Comparison of ENCODE assay signal across 8 mouse cellular contexts in the genomic region with DNA sequence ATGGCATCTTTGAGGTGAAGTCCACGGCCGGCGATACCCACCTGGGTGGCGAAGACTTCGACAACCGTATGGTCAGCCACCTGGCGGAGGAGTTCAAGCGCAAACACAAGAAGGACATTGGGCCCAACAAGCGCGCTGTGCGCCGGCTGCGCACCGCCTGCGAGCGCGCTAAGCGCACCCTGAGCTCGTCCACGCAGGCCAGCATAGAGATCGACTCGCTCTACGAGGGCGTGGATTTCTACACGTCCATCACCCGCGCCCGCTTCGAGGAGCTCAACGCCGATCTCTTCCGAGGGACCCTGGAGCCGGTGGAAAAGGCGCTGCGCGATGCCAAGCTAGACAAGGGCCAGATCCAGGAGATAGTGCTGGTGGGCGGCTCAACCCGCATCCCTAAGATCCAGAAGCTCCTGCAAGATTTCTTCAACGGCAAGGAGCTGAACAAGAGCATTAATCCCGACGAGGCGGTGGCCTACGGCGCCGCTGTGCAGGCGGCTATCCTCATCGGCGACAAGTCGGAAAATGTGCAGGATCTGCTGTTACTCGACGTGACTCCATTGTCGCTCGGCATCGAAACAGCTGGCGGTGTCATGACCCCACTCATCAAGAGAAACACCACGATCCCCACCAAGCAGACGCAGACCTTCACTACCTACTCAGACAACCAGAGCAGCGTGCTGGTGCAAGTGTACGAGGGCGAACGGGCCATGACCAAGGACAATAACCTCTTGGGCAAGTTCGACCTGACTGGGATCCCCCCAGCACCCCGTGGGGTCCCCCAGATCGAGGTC. TPM values are rescaled to one million over a fixed set of nuclear protein-coding genes. Genes with fewer than 3 reads are reported as not detected.
DNase-seq lines count a peak whose midpoint lies in the region; ATAC-seq and TF ChIP-seq lines count a peak whose summit lies in the region.

No protein-coding gene starts in this region.

- no peak overlapping the region for H3K9ac ChIP-seq in forebrain, embryonic 15.5 days (replicated peaks)
- H3K9ac ChIP-seq in hindbrain, postnatal 0 days (replicated peaks; ENCODE audit: low read length): no peak overlapping the region
- H3K9ac ChIP-seq in midbrain, embryonic 16.5 days (ENCODE audit: low read depth, low read length): no peak overlapping the region
- H3K9ac ChIP-seq in stomach, embryonic 14.5 days (replicated peaks; ENCODE audit: low read depth, low read length): no peak overlapping the region

- peaks cover 46% of the 10 kb centered on the region for H3K27me3 ChIP-seq in forebrain, embryonic 15.5 days
- H3K27me3 ChIP-seq in hindbrain, postnatal 0 days (ENCODE audit: insufficient read depth, low read length): peaks cover 32% of the 10 kb centered on the region
- peaks cover 27% of the 10 kb centered on the region for H3K27me3 ChIP-seq in midbrain, embryonic 16.5 days (ENCODE audit: control insufficient read depth, insufficient read depth, low read depth, low read length)
- peaks cover 19% of the 10 kb centered on the region for H3K27me3 ChIP-seq in stomach, embryonic 14.5 days (ENCODE audit: control insufficient read depth, insufficient read depth, low read length)

- peak overlapping the region; percentile 75 for H3K4me2 ChIP-seq in forebrain, embryonic 15.5 days (replicated peaks)
- peak overlapping the region; percentile 80 for H3K4me2 ChIP-seq in hindbrain, postnatal 0 days (ENCODE audit: low read depth, low read length)
- H3K4me2 ChIP-seq in midbrain, embryonic 16.5 days (ENCODE audit: low read length): peak overlapping the region; percentile 74
- peak overlapping the region; percentile 95 for H3K4me2 ChIP-seq in stomach, embryonic 14.5 days (replicated peaks; ENCODE audit: low read depth, low read length)

- H3K4me3 ChIP-seq in forebrain, embryonic 15.5 days: peak overlapping the region; percentile 71
- peak overlapping the region; percentile 73 for H3K4me3 ChIP-seq in hindbrain, postnatal 0 days (ENCODE audit: low read length)
- H3K4me3 ChIP-seq in midbrain, embryonic 16.5 days (ENCODE audit: low read depth, low read length): peak overlapping the region; percentile 50
- peak overlapping the region; percentile 46 for H3K4me3 ChIP-seq in stomach, embryonic 14.5 days (ENCODE audit: low read depth, low read length)

- H3K4me1 ChIP-seq in forebrain, embryonic 15.5 days: peaks cover 27% of the 10 kb centered on the region
- peaks cover 8% of the 10 kb centered on the region; the same call in 1 of the 2 replicates for H3K4me1 ChIP-seq in hindbrain, postnatal 0 days (ENCODE audit: insufficient read depth, low read length)
- H3K4me1 ChIP-seq in midbrain, embryonic 16.5 days (ENCODE audit: control insufficient read depth, insufficient read depth, low read length): peaks cover 4% of the 10 kb centered on the region; the same call in 1 of the 2 replicates
- peaks cover 12% of the 10 kb centered on the region; the same call in 1 of the 2 replicates for H3K4me1 ChIP-seq in stomach, embryonic 14.5 days (ENCODE audit: control insufficient read depth, insufficient read depth, low read length)

- intact Hi-C loops in left cerebral cortex, postnatal 4 days (cut with DNase I): loop anchor here (10.0 kb wide), 1 partner anchor 189 kb away; no protein-coding TSS in a partner anchor

- no peak for ATAC-seq in forebrain, embryonic 15.5 days (replicated peaks)
- no peak for ATAC-seq in hindbrain, postnatal 0 days
- no peak for ATAC-seq in midbrain, embryonic 16.5 days
- ATAC-seq in stomach, embryonic 14.5 days (ENCODE audit: insufficient number of reproducible peaks, insufficient read depth, low FRiP score, low read depth): no peak
- no peak for ATAC-seq in erythroid progenitor cell, adult 5-6 weeks (replicated peaks; ENCODE audit: low FRiP score, poor library complexity, severe bottlenecking)

- no peaks in the 10 kb centered on the region for H3K9me3 ChIP-seq in forebrain, embryonic 15.5 days
- H3K9me3 ChIP-seq in hindbrain, postnatal 0 days (ENCODE audit: low read length): no peaks in the 10 kb centered on the region
- H3K9me3 ChIP-seq in midbrain, embryonic 16.5 days (replicated peaks; ENCODE audit: control insufficient read depth, low read length, poor library complexity, severe bottlenecking): no peaks in the 10 kb centered on the region
- no peaks in the 10 kb centered on the region for H3K9me3 ChIP-seq in stomach, embryonic 14.5 days (ENCODE audit: control insufficient read depth, low read depth, low read length)

- 3% methylated on average over 64 of the region's 64 CpGs for WGBS in forebrain, embryonic 15.5 days
- WGBS in hindbrain, postnatal 0 days: 3% methylated on average over 64 of the region's 64 CpGs
- 2% methylated on average over 64 of the region's 64 CpGs for WGBS in midbrain, embryonic 16.5 days
- WGBS in stomach, embryonic 14.5 days: 4% methylated on average over 64 of the region's 64 CpGs

- no peak overlapping the region for H3K27ac ChIP-seq in forebrain, embryonic 15.5 days (replicated peaks)
- H3K27ac ChIP-seq in hindbrain, postnatal 0 days: no peak overlapping the region
- no peak overlapping the region for H3K27ac ChIP-seq in midbrain, embryonic 16.5 days (ENCODE audit: low read length)
- no peak overlapping the region for H3K27ac ChIP-seq in stomach, embryonic 14.5 days (ENCODE audit: low read length)

- peak; percentile 49 for DNase-seq in R1 (ENCODE audit: low read depth, low spot score)
- peak; percentile 60 for DNase-seq in brain, adult 2 months (ENCODE audit: low read depth, low spot score)
- DNase-seq in hindbrain, postnatal 0 days (ENCODE audit: low spot score): peak; percentile 35
- peak; percentile 25 for DNase-seq in left cerebral cortex, postnatal 4 days

- no peaks in the 10 kb centered on the region for H3K36me3 ChIP-seq in forebrain, embryonic 15.5 days
- no peaks in the 10 kb centered on the region for H3K36me3 ChIP-seq in hindbrain, postnatal 0 days (ENCODE audit: insufficient read depth, low read length)
- H3K36me3 ChIP-seq in midbrain, embryonic 16.5 days (ENCODE audit: control insufficient read depth, insufficient read depth, low read length): no peaks in the 10 kb centered on the region
- no peaks in the 10 kb centered on the region for H3K36me3 ChIP-seq in stomach, embryonic 14.5 days (ENCODE audit: control insufficient read depth, insufficient read depth, low read length)

- TF ChIP-seq CTCF in hindbrain, postnatal 0 days (IDR thresholded peaks at IDR 0.05; ENCODE audit: low read depth): no peak

RNA-seq across cellular contexts. Expression of a gene that starts 1.4 kb away (rescaled TPM):
- 4.5 and 5.7 TPM in 2 replicates for polyA plus RNA-seq in forebrain, embryonic 15.5 days (2015; fragmentation: Nextera tagmentation; extraction: Ambion mirVana)
- 9.6 and 17.2 TPM in 2 replicates for total RNA-seq in hindbrain, postnatal 0 days (2014; rRNA removed)
- polyA plus RNA-seq in hindbrain, postnatal 0 days (2015; fragmentation: Nextera tagmentation; extraction: Ambion mirVana): 11.1 and 13.8 TPM in 2 replicates
- total RNA-seq in left cerebral cortex, postnatal 4 days (2021): 10 to 100 TPM in 1 of 2 experiments, 1 to 10 TPM in 1; 10.0 to 11.3 TPM
- polyA plus RNA-seq in midbrain, embryonic 16.5 days (2015; fragmentation: Nextera tagmentation; extraction: Ambion mirVana): 6.2 and 7.6 TPM in 2 replicates
- polyA plus RNA-seq in stomach, embryonic 14.5 days (2014; fragmentation: Nextera tagmentation; extraction: Ambion mirVana): 9.5 and 9.9 TPM in 2 replicates
- 1.7 TPM in 1 of 2 replicates, not detected in the other for total RNA-seq in erythroid progenitor cell, adult 5-6 weeks (2015; ENCODE audit: low replicate concordance)
- total RNA-seq in erythroid progenitor cell, adult 5-6 weeks (2017; ENCODE audit: low replicate concordance): 3.2 and 3.3 TPM in 2 replicates

RNA-seq across cellular contexts. Expression of a gene that starts 12.0 kb away (rescaled TPM):
- 1.2 TPM in 2 replicates for polyA plus RNA-seq in forebrain, embryonic 15.5 days (2015; fragmentation: Nextera tagmentation; extraction: Ambion mirVana)
- total RNA-seq in hindbrain, postnatal 0 days (2014; rRNA removed): 0.25 and 0.52 TPM in 2 replicates
- 2.7 and 2.8 TPM in 2 replicates for polyA plus RNA-seq in hindbrain, postnatal 0 days (2015; fragmentation: Nextera tagmentation; extraction: Ambion mirVana)
- under 1 TPM; 0.48 to 0.88 TPM for total RNA-seq in left cerebral cortex, postnatal 4 days (2021)
- 1.3 and 1.9 TPM in 2 replicates for polyA plus RNA-seq in midbrain, embryonic 16.5 days (2015; fragmentation: Nextera tagmentation; extraction: Ambion mirVana)
- polyA plus RNA-seq in stomach, embryonic 14.5 days (2014; fragmentation: Nextera tagmentation; extraction: Ambion mirVana): 3.2 and 4.0 TPM in 2 replicates
- total RNA-seq in erythroid progenitor cell, adult 5-6 weeks (2015; ENCODE audit: low replicate concordance): not detected in 2 replicates
- not detected in 2 replicates for total RNA-seq in erythroid progenitor cell, adult 5-6 weeks (2017; ENCODE audit: low replicate concordance)

RNA-seq across cellular contexts. Expression of a gene that starts 35.3 kb away (rescaled TPM):
- 4.5 TPM in 2 replicates for polyA plus RNA-seq in forebrain, embryonic 15.5 days (2015; fragmentation: Nextera tagmentation; extraction: Ambion mirVana)
- 3.3 and 3.6 TPM in 2 replicates for total RNA-seq in hindbrain, postnatal 0 days (2014; rRNA removed)
- polyA plus RNA-seq in hindbrain, postnatal 0 days (2015; fragmentation: Nextera tagmentation; extraction: Ambion mirVana): 3.0 and 3.1 TPM in 2 replicates
- total RNA-seq in left cerebral cortex, postnatal 4 days (2021): 1 to 10 TPM; 3.7 to 4.6 TPM
- 3.1 and 3.4 TPM in 2 replicates for polyA plus RNA-seq in midbrain, embryonic 16.5 days (2015; fragmentation: Nextera tagmentation; extraction: Ambion mirVana)
- 11.8 and 12.1 TPM in 2 replicates for polyA plus RNA-seq in stomach, embryonic 14.5 days (2014; fragmentation: Nextera tagmentation; extraction: Ambion mirVana)
- 9.7 and 10.9 TPM in 2 replicates for total RNA-seq in erythroid progenitor cell, adult 5-6 weeks (2015; ENCODE audit: low replicate concordance)
- total RNA-seq in erythroid progenitor cell, adult 5-6 weeks (2017; ENCODE audit: low replicate concordance): 8.6 and 9.5 TPM in 2 replicates

RNA-seq across cellular contexts. Expression of a gene that starts 36.0 kb away (rescaled TPM):
- polyA plus RNA-seq in forebrain, embryonic 15.5 days (2015; fragmentation: Nextera tagmentation; extraction: Ambion mirVana): 16.2 and 19.0 TPM in 2 replicates
- total RNA-seq in hindbrain, postnatal 0 days (2014; rRNA removed): 20.5 and 25.2 TPM in 2 replicates
- polyA plus RNA-seq in hindbrain, postnatal 0 days (2015; fragmentation: Nextera tagmentation; extraction: Ambion mirVana): 12.1 and 12.7 TPM in 2 replicates
- 10 to 100 TPM; 19.0 to 22.2 TPM for total RNA-seq in left cerebral cortex, postnatal 4 days (2021)
- 14.7 and 15.7 TPM in 2 replicates for polyA plus RNA-seq in midbrain, embryonic 16.5 days (2015; fragmentation: Nextera tagmentation; extraction: Ambion mirVana)
- 17.5 and 18.9 TPM in 2 replicates for polyA plus RNA-seq in stomach, embryonic 14.5 days (2014; fragmentation: Nextera tagmentation; extraction: Ambion mirVana)
- total RNA-seq in erythroid progenitor cell, adult 5-6 weeks (2015; ENCODE audit: low replicate concordance): 11.9 and 43.6 TPM in 2 replicates
- total RNA-seq in erythroid progenitor cell, adult 5-6 weeks (2017; ENCODE audit: low replicate concordance): 4.0 and 8.6 TPM in 2 replicates
